Mouse (Mus musculus) adrenal gland, postnatal 4 days (tissue): ENCODE results near the gene Trmt6. TPM values are rescaled to one million over a fixed set of nuclear protein-coding genes. Genes with fewer than 3 reads are reported as not detected.

Experiments used
- DNase-seq, 2 experiments: peaks; one replicate each; pipeline ENCODE4 v3.0.0; 2021 to 2022; ENCODE audit warnings: low spot score in 2 of 2, mixed read lengths in 2 of 2
- long read RNA-seq, 2 experiments: library from polyadenylated mRNA; stranded (forward); transcript quantifications; one replicate each; pipeline ENCODE4 v2.0.0; 2021
- total RNA-seq, 2 experiments: library from RNA; stranded (reverse); gene quantifications; 2 replicates each; pipeline ENCODE4 v1.2.3; 2021

Trmt6 gene
- total RNA-seq: 10 to 100 TPM; 29.9 to 30.8 TPM
- long read RNA-seq, experiment 1, transcript Trmt6-201 (11 exons, 2,828 nt): major isoform, 17 of 24 reads
- long read RNA-seq, experiment 1, partial matches to known transcripts: 1 of 24 reads
- long read RNA-seq, experiment 1, other reads (novel, unspliced or antisense): 6 of 24 reads
- long read RNA-seq, experiment 2, transcript Trmt6-201 (11 exons, 2,828 nt): major isoform, 44 of 59 reads
- long read RNA-seq, experiment 2, partial matches to known transcripts: 7 of 59 reads
- long read RNA-seq, experiment 2, other reads (novel, unspliced or antisense): 8 of 59 reads

- DNase-seq: peak; percentile 61 to 70
These were observed at the start of gene Trmt6, which contains the start of gene Mcm8 for GRCm38 (mm10) chr2:132815608-132816314. Gene Trmt6 (minus strand): TSS chr2:132816055. Gene Mcm8 (plus strand): TSS chr2:132816141.

- no peak for DNase-seq
These were observed 47.5 kb upstream of the Trmt6 start for GRCm38 (mm10) chr2:132863325-132863724.

GRCm38 (mm10) chr2:132861456-132861855, 45.6 kb upstream of the Trmt6 start:
- no peak for DNase-seq

GRCm38 (mm10) chr2:132860435-132860834, 44.6 kb upstream of the Trmt6 start:
- no peak for DNase-seq

GRCm38 (mm10) chr2:132856333-132856732, 40.5 kb upstream of the Trmt6 start:
- no peak for DNase-seq

- no peak for DNase-seq
These were observed 37.2 kb upstream of the Trmt6 start for GRCm38 (mm10) chr2:132853051-132853450.

GRCm38 (mm10) chr2:132849141-132849540, 33.3 kb upstream of the Trmt6 start:
- DNase-seq: no peak

- no peak for DNase-seq
These were observed 32.5 kb upstream of the Trmt6 start for GRCm38 (mm10) chr2:132848361-132848760.

GRCm38 (mm10) chr2:132847581-132847980, 31.7 kb upstream of the Trmt6 start:
- DNase-seq: no peak

GRCm38 (mm10) chr2:132846407-132847358, 30.8 kb upstream of the Trmt6 start, which contains the start of gene Crls1:
Gene Crls1 (plus strand): TSS chr2:132846666.
- peak; percentile 97 for DNase-seq

GRCm38 (mm10) chr2:132841071-132841470, 25.2 kb upstream of the Trmt6 start:
- DNase-seq: no peak

GRCm38 (mm10) chr2:132802976-132803375, 12.9 kb downstream of the Trmt6 start:
- DNase-seq: no peak

- DNase-seq: no peak
These were observed 21.7 kb downstream of the Trmt6 start for GRCm38 (mm10) chr2:132794204-132794586.

- no peak for DNase-seq
These were observed 22.2 kb downstream of the Trmt6 start for GRCm38 (mm10) chr2:132793441-132794203.

GRCm38 (mm10) chr2:132784039-132784438, 31.8 kb downstream of the Trmt6 start:
- DNase-seq: no peak

- DNase-seq: peak; percentile 86 to 87
These were observed 34.3 kb downstream of the Trmt6 start for GRCm38 (mm10) chr2:132781439-132782068.

- no peak for DNase-seq
These were observed 34.9 kb downstream of the Trmt6 start, which contains the start of gene Chgb for GRCm38 (mm10) chr2:132780978-132781377. Gene Chgb (plus strand): TSS chr2:132781278.

GRCm38 (mm10) chr2:132770822-132771221, 45.0 kb downstream of the Trmt6 start:
- no peak for DNase-seq

GRCm38 (mm10) chr2:132757911-132758310, 57.9 kb downstream of the Trmt6 start:
- DNase-seq: no peak
